Mouse (Mus musculus): ENCODE results near the gene Rem1.

Rem1 gene

DNA sequence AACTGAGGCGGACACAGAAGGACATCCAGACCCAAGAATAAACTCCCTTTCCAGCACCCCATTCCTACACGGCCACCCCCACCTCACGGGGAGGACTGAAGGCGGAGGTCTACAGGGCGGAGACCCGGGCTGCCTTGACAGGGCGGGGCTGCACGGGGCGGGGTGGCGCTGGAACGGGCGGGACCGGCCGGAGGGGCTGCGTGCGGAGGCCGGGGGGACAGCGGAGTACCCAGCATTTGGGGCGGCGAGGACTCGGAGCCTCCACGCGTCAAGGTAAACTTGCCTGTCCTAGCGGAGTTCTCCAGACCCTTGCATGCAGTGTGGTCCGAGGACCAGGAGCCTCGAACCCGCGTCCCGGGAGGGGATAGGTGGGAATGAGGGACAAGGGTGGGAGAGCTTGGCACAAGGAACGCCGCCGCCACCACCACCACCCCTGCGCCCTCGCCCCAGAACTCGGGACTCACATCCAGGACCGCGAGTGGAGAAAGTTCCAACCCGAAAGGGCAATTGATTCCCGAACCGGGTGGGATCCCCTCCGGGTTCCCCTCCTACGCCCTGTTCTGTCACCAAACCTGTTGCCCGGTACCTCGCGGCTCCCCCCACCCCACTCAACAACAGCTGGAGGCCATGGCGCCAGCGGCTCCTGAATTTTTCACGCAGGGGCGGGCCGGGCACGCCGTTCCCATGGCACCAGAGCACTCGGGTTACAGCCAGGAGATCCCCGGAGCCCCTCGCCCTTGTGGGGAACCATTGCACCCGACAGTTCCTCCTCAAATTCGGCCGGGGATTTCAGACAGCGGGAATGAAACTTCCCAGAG lies at the start of gene Rem1:
Gene Rem1 (plus strand): TSS at position 178 of the 818 bp plus-strand sequence.
- DNase-seq (ENCODE audit: low read depth), result no peak

DNA sequence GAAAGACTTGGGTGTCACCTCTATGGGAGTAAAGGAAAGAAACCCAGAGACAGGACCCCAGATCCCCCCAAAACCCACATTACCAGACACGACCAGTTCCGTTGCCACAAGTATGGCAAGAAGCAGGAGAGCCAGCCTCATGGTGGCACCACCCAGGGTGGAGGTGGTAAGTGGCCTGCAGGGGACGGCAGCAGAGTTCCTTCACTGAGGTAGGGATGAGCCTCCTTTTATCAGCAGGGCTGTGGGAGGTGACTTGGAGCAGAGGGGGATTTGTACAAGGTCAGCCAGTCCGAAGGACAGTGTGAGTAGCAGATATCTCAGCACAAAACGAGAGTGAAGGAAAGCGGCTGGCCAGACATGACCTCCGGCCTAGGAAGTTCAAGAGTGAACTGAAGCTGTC lies 46.6 kb upstream of the Rem1 start, which contains the start of gene Defb19:
Gene Defb19 (minus strand): TSS at position 206 of the 400 bp plus-strand sequence.
- no peak for DNase-seq (ENCODE audit: low read depth)

DNA sequence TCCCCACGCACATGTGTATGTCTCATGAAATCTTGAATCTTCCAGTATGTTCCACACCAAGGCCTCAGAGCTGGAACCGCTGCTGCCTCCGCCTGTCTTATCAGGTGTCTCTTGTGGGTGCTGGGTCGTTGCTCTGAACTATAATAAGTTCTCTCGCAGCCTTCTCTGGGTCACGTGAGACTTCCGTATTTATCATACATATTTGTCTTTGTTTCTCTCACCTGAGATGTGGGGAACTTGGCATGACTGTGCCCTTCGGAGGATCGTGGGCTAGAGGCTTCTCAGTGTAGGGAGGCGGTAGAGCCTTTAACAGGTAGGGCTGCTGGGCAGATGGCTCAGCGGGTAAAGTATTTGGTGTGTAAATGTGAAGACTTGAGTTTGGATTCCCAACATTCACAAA lies 46.1 kb upstream of the Rem1 start:
- no peak for DNase-seq (ENCODE audit: low read depth)

DNA sequence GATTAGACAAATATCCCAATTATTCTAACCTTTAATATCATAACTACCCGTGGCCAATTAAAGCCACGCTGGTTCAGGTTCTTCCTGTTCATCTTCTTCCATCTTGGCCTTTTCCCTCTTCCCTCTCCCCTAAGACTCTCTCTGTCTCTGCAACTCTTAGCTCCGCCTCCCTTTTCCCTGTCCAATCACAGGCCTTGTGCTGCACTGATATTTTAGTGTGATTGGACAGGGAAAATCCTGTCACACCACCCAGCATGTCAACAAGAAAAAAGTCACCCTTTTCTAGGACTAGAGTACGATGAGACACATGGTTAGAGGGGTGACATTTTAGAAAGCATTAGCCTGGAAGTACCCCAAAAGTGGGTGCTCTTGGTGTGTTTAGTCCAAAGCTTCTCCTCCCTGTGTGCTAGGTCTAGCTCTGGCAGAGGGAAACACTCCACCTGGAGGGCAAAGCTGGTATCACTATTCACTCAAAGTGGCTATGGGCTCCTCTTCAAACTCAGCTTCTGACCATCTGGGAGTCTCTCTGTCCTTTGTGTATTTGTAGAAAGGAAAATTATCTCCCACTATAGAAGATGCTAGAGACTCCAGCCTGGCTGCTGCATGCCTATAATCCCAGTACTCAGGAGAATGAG lies 39.7 kb upstream of the Rem1 start:
- no peak for DNase-seq (ENCODE audit: low read depth)

DNA sequence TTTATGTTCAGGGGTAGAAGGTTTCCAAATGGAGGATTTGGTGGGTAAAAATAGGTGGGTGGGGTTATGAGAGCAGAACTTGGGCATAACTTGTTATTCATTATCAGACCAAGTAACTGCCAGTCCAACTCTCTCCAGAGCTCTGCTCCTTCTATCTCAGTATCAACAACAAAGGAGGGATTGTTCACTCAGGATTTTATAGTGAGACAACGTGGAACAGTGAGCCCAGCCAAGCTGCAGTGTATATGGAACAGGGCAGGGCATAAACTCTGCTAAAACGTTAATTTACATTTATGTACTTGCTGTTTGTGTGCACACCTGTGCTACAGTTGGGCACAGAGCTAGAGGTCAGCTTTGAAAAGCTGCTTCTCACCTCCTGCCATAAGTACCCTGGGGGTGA lies 38.3 kb upstream of the Rem1 start:
- DNase-seq (ENCODE audit: low read depth), result no peak

DNA sequence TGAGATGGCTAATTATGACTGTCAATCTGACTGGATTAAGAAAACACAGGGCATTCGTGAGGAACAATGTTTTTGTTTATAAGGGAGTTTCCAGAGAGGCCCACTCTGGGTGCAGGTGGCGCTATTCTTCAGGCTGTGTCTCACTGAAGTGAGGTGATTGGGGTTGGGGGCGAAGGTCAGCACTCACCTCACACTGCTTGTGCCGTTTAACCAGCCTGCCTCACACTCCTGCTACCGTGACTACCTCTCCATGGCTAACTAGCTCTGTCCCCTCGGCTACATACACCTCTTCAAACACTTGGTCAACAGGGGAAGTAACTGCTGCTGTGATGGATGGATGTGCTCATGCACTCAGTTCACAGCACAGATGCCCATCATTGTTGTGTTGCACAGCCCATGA lies 37.7 kb upstream of the Rem1 start:
- DNase-seq (ENCODE audit: low read depth), result no peak

DNA sequence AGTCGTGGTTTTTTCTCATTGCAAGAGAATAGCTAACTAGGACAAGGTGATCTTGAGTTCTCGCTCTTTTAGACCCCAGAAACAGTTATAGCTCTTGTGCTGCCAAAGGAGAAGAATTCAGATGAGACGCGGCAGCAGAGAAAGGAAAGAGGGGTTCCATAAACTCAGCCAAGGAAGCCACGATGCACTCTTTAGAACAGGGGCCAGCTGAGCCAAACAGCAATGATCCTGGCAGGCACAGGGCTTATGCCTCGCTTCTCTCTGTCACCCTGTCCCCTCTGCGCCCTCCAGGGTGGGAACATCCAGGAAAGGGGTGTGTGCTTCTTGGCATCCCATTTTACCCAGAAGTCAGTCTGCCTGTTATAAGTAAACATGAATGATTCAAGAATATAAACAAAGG lies 27.5 kb upstream of the Rem1 start, which contains the start of gene Defb45:
Gene Defb45 (minus strand): TSS at position 101 of the 400 bp plus-strand sequence.
- DNase-seq (ENCODE audit: low read depth), result no peak

DNA sequence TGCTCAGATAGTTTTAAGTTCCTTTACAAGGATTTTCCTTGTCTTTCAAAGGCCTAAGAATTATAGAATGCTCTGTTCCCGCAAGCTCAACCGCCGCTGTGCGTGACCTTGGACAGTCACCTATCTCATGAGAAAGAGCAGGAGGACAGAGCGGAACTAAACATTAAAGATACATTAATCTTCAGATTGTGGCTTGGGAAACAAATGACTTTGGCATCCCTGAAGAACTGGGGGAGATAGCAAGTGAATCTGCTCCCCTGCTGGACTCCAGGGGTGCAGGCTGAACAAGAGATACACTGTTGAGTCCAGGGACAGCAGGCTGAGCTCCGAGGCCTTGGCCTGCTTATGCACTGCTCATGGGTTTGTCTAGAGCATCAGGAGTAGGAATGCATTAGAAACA lies 26.7 kb upstream of the Rem1 start:
- DNase-seq (ENCODE audit: low read depth), result no peak

DNA sequence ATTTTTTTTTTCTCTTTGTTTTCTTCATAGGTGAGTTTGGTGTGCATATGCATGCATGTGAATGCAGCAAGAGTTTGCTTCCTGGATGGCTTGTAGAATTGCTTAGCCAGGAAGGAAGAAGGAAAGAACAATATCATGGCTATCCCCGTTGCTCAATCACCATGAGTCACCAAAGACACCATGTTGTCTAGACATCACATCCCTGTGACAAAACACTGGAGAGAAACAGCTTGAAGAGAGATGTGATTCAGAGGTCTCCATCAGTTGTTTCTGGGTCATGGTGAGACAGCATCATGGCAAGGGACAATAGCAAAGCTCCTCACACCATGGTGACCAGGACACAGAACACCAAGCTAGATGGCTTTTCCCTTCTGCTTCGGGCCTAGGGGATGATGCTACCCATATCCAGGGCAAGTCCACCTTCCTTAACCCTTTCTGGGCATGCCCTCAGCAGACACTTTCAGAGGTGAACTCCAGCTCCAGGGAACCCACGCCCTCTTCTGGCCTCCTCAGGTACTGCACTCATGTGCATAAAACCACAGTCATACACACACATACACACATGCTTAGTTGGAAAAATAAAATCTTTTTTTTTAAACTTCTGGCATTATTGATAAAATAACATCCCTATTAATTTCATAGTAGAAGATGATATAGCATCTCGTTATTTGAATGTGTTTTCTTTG lies 25.3 kb upstream of the Rem1 start:
- peak; percentile 17 for DNase-seq (ENCODE audit: low read depth)

DNA sequence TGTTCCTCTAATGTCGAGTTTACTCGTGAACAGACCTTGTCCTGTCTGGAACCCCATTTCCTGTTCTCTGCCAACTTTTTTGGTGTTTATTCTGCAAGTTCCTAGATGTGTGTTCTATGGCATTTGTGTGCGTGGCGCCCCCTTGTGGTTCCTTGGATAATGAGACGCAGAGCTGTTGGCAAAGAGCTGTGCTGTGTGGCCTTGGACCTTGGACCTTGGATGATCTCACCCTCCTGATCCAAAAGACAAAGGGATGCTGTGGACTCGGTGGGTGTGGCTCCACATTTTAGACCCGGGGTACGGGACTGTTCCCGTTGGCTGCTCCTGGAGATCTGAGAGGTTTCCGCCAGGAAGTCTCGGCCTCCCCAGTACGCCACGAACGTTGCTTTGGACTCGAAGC lies 22.7 kb upstream of the Rem1 start, which contains the start of gene Defb36:
Gene Defb36 (plus strand): TSS at position 271 of the 400 bp plus-strand sequence.
- no peak for DNase-seq (ENCODE audit: low read depth)

DNA sequence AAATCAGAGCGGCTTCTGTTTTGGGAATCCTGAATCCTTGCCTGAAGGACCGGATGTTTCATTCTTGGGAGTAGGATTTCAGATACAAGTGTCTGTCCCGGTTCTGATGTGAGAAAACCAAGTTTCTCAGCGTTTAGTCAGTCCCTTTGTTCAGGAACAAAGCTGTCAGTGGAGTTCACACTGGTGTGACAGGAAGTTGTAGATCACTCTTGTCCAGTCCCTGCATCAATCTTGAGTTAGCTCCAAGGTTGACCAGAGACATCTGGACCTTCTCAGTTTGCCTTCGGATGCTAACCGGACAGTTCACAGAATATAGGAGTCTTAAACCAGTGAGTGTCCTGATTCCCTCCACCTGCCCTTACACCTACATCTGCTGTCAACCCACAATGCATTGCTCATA lies 19.0 kb upstream of the Rem1 start:
- no peak for DNase-seq (ENCODE audit: low read depth)

DNA sequence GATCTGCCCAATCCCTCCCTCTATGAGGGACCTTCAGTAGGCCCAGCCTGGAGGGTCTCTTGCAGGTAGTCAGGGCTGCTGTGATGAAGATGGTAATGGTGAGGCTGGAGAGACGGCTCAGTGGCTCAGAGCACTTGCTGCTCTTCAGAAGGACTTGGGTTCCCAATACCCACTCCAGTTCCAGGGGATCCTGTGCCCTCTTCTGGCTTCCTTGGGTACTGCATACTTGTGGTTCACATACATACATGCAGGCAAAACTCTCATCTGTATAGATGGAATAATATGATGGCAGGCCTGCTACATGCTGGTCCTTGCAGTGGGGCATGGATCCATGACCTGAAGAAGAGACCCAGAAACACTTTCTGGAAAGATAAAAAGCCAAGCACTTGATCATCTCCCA lies 18.0 kb upstream of the Rem1 start:
- no peak for DNase-seq (ENCODE audit: low read depth)

DNA sequence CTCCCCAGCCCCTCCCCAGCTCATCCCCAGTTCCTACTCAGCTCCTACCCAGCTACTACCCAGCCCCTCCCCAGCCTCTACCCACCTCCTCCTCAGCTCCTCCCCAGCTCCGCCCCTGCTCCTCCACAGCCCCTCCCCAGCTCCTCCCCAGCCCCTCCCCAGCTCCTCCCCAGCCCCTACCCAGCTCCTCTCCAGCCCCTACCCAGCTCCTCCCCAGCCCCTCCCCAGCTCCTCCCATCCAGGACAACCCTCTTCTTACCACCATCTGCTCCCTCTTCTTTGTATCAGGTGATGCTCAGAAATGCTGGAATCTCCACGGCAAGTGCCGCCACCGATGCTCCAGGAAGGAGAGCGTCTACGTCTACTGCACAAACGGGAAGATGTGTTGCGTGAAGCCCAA lies 14.6 kb upstream of the Rem1 start:
- no peak for DNase-seq (ENCODE audit: low read depth)

DNA sequence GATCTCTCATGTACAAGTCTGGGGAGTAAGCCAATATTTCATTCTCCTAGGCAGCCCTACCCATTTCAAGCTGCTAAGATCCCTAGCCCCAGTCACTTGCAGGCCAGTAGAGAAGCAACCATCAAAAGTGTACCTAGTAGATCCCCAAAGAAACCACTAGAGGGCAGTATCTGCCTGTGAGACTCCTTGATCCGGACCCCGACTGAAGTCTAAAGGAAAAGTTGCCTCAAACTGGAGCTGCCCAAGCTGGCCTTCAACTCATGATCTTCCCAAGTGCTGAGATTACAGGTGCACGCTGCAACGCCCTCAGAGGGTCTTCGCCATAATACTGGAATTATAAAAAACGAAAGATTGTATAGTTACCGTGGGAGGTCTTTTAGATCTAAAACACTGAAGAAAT lies 11.2 kb upstream of the Rem1 start:
- DNase-seq (ENCODE audit: low read depth), result peak; percentile 49

DNA sequence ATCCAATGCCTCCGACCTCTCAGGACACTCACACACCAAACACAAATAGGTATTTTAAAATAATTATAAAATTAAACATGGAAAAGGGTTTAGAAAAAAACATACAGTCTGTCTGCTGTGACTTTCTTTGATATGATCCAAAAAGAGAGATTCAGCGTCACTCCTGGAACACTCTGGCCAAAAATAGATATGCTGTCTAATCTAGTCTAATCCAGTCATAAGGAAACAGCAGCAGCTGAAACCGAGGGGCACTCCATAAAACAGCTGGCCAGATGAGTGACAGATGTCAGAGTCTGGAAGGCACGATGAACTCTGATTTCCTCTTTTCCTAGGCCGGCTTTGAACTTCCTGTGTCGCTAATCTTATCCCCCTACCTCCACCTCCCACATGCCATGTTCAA lies 10.3 kb upstream of the Rem1 start:
- no peak for DNase-seq (ENCODE audit: low read depth)

DNA sequence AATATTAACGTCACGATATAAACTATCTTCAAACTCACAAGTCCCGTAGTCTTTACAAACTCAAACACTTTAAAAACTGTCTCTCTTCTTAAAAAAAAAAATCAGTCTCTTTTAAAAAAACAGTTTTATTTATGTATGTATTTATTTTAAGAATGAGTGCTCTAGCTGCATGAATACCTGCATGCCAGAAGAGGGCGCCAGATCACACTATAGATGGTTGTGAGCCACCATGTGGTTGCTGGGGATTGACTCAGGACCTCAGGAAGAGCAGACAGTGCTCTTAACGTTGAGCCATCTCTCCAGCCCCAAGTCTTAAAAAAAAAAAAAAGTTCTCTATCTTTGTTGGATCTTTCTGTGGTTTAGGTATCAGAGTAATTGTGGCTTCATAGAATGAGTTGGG lies 9.4 kb upstream of the Rem1 start:
- DNase-seq (ENCODE audit: low read depth), result no peak

DNA sequence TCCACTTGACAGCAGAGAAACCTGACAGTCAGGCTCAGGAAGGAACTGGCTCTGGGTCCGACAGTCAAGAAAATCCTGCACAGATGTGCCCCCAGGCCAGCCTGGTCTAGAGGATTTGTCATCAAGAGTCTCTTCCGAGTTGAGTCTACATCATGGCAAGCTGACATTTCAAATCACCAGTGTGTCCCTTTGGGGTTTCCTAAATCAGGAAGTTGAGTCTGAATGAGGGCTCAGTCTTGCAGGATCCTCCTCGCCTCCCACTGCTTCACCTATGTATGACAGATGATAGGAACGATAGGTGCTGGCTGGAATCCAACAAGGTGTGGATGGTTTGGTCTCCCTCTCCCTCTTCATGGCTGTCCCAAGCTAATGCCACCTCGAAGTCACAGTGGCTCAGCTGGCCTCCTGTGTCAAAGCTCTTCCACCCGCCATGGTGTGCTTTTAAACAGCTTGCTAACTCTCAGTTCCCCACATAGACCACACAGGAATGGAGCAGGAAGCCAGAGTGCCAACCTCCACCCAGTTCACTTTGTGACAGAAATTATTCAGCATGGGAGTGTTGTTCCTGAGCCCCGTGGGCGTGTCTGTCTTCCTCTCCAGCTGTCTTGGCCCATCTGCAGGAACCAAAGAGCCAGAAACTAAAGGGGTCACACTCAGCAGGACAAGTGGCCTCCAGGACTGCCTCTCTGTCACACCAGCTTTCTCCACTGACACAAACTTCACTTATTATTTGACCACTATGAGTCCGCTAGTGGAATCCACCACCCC lies 6.2 kb upstream of the Rem1 start:
- no peak for DNase-seq (ENCODE audit: low read depth)

DNA sequence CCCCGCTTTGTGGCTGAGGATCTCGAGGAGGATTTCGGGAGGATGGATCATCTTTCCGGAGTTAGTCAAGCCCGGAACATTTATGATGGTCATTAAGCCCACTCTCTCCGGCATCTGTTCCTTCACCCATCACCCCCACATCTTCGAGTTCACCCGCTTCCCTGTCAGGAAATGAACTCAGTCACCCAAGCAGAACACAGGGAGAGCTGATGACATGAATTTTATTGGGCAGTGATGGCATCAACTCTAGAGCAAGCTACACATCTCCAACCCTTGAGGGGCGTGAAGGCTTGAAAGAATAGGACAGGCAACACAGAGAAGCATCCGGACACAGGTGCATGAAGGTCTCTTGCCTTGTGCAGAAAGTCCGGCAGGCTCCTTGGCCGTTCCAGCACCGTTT lies 4.6 kb upstream of the Rem1 start:
- no peak for DNase-seq (ENCODE audit: low read depth)

DNA sequence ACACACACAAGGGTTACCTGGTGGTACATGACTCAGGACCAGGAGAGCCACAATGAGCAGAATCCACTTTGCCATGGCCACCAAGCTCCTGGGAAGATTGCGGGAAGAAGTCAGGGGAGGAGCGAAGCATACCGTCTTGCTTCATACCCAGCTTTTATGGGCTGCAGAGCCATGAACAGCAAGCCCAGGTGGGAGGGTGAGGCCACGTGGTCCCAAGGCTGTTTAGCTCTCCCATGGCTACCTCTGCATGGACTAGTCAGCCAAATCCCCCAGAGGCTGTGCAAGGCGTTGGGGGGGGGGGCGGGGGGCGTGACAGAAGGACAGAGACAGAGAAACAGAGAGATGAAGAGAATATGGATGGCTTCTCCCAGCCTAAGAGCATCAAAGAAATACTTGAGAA lies 3.8 kb upstream of the Rem1 start, which contains the start of gene Defb25:
Gene Defb25 (minus strand): TSS at position 101 of the 400 bp plus-strand sequence.
- no peak for DNase-seq (ENCODE audit: low read depth)

DNA sequence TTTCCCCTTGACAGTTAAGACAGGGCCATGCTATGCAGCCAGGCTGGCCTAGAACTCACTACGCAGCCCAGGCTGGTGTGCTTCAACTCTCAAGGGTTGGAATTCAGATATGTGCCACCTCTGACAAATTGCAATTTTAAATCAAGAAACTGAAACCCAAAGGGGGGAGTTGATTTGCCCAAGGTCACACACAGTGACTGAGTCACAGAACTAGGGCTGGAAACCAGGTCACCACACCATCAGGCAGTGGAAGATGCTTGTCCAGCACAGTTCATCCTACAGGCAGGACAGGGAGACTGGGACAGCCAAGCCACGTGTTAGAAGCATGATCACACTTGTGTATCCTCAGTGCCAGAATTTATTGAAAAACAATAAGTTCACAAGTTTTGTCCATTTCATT lies 2.2 kb upstream of the Rem1 start:
- no peak for DNase-seq (ENCODE audit: low read depth)

DNA sequence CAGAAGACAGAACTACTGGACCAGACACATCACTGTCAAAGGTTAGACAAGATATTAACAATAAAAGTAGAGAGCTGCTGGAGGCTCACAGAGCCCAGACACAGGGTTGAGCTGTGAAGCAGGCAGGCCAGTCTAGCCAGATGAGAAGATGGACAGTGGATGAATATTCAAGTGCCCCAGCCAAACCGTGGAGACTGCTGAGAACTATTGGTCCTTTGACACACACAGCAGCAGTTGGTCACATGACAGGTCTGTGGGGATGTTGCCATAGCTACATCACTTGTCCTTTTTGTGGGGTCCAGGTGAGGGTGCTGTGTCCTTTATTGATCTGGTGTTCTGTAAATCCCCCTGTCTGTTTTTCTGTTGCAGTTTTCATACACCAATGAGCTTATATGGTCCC lies 1.5 kb upstream of the Rem1 start:
- no peak for DNase-seq (ENCODE audit: low read depth)

DNA sequence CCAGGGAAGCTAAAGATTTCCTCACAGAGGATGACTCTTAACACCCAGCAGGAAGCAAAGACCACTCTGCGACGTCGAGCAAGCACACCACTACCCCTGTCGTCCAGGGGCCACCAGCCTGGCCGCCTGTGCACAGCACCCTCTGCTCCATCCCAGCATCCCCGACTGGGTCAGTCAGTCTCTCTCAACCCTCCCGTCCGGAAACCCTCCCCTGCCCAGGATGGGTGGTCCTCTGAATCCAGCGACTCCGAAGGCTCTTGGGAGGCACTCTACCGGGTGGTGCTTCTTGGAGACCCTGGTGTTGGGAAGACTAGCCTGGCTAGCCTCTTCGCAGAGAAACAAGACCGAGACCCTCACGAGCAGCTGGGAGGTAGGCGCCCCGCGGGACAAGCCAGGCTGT lies 1.3 kb downstream of the Rem1 start:
- no peak for DNase-seq (ENCODE audit: low read depth)

Data from fibroblast of lung, adult 2 months (primary cell).